Mouse (Mus musculus): ENCODE measurements around the gene Osbpl7.

Osbpl7 gene

DNA sequence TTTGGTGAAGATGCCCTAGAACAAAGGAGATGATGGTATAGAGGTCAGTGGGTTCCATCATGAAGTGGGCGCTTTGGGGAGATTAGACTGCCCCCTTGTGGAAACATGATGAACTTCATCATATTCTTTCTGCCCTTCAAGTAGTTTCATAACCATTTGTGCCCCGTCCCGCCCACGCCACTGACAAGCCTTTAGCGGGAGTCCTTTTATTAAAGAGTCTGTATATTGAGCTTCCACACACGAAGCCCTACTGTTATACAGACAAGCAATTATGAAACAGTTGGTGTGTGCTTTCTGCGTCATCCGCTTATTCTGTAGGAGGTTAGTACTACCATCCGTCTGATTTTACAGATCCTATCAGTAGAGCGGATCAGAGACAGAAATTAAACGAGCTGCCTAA lies 32.5 kb downstream of the Osbpl7 start:
- peak; percentile 18 to 57 for DNase-seq (ENCODE audit: low spot score in 2 of 2)

DNA sequence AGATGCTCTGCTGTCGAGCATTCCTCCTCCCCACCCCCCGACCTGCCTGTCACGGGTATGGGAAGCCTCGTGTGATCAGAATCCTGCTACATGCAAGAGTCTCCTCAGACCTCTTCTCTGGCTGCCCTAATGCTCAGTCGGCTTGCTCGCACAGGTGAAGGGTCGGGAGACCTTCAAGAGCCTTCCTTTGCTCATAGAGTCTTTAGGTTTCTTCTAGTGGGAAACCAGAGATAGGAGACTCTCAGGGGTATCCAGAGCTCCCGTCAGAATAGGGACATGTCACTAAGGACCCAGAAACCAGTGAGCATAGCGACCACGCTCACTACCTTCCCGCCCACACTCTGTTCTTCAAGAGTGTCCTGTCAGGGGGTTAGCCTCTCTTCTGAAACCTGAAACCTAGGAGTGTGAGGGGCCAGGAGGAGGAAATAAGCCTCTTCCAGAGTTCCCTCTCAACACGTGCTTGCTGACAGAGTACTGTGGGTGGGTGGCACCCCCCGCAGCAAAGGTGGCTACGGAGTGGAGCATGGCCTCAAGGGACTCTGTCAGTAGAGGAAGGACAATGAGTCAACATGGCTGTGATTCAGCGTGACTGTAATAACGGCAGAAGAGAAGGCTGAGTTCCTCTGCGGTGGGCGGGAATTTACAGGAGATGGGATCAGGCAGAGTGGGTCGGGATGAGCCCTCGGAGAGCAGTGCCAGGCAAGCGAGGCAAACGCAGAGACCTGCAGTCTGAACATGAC lies 33.1 kb downstream of the Osbpl7 start:
- no peak for DNase-seq (ENCODE audit: low spot score in 2 of 2)

DNA sequence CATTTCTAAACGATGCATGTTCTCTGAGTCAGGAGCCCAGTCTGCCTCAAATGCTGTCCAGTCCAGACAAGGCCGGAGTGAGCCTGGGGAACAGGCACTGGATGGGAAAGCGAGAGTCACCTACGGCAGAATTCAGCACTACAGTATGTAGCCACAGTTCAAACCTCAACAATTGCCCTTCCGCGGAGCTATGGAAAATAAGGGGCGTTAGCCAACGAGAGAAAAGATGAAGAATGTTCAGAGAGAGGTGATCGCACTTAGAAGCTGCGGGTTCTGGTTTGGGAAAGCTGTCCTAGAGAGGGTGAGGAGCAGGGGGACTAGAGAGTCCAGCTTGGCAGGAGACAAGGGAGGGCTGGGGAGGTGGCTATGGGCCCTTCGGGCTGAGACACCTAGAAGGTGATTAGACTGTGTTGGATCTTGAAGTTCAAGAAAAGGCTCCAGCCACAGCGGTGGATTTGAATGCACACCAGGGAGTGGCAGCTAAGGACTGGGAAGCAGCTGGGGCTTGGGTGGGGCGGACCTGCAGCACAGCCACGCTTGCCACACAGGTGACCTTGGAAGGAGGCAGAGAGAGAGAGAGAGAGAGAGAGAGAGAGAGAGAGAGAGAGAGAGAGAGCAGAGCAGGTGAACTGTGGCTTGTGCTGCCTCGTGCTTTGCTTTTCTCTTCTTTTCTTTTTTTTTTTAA lies 34.5 kb downstream of the Osbpl7 start:
- no peak for DNase-seq (ENCODE audit: low spot score in 2 of 2)

DNA sequence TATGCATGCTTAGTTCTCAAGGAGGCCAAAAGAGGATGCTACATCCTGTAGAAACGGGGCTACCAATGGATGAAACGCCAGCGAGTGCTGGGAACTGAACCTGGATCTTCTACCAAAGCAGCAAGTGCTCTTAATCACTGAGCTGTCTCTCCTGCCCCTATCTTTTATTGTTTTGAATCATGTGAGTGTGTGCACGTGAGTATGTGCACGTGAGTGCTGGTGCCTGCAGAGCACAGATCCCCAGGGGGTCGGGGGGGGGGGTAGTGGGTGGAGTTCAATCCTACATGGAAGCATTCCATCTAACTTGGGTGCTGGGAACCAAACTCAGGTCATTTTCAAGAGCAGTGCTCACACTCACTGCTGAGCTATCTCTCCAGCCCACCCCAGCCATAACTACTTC lies 35.9 kb downstream of the Osbpl7 start:
- DNase-seq (ENCODE audit: low spot score in 2 of 2) = no peak

DNA sequence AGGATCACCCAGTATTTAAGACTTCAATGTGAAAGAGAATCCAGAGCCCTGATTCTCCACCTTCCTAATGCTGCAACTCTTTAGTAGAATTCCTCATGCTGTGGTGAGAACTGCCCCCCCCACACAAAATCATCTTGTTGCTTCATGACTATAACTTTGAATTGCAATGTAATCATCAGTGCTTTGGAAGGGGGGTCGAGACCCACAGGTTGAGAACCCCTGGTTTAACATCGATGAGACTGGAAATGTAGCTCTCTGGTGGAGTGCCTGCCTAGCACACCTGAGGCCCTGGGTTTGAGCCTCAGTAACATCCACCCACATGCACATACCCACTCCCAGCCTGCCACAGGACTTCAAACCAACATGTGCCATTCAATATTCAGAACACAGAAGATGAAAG lies 44.2 kb downstream of the Osbpl7 start:
- DNase-seq (ENCODE audit: low spot score in 2 of 2) = no peak

DNA sequence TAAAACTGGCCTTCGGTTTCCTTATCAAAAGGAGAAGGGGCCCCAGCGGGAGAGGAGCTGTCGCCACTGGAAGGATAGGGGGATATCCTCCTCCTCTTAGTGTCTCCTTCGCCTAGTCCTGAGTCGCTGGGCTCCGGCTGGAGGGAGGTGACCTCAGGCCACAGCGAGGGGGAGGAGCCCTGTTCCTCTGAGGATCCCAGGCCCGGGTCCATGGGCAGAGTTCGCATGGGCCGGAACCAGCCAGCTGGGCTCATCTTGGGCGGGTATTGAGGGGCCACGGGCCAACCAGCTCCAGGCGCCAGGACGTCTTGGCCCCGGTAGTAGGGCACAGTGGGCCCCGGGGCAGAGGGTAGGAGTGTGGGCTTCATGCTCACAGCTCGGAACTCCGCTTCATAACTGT lies 48.4 kb downstream of the Osbpl7 start:
- no peak for DNase-seq (ENCODE audit: low spot score in 2 of 2)

DNA sequence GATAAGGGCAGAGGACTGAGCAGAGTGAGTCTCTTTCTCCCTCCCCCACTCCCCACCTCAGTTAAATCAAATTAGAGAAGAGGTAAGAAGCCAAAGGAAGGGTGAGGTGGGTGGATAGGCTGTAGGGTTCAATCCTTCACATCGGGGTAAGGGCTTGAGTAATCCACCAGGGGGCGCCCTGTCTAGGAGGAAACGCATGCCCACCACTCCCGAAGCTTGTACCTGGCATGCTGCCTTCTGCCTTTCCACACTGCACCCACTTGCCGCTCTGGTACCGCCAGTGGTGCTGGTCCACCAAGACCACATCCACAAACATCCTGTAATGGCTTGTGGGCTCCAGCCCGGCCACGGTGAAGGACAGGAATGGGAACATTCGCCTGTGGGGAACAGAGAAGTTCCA lies 51.3 kb downstream of the Osbpl7 start:
- peak; percentile 60 to 76 for DNase-seq (ENCODE audit: low spot score in 2 of 2)

DNA sequence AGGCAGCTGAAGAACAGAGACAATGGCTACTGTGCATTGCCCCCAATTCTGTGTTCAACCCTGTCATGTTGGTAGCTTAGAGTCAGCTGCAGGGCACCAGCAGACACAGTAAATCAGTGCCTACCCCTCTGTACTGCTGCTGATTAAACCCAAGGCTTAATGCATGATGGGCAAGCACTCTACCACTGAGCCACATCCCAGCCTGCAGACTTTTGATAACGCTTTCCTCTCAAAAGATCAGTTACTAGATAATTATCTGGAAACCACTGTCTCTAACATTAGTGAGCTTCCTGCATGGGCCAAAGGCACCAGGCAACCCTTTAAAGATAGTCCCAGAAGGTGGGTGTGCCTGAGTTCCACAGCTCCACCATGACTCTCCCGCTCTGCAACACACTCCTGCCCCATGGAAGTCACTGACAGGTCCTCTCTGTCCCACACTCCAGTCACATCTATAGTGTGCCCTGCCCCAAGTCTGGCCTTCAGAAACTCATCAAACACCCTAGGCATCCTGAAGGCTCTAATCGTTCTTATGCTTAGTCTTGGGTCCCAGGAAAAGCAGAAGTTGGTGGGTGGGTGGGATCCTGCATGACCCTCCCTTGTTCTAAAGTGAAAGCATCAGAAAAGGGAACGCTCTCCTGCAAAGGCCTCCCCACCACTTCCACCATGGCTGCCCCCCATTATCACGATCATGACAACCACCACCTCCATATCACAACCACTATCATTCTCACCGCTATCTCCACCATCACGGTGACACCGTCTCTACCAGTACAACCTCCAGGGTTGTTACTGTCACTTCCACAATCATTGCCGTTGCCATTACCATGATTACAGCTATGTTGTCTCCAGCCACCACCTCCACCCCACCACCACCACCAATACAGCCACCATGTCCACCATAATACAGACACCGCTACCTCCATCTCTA lies 53.0 kb downstream of the Osbpl7 start:
- no peak for DNase-seq (ENCODE audit: low spot score in 2 of 2)

DNA sequence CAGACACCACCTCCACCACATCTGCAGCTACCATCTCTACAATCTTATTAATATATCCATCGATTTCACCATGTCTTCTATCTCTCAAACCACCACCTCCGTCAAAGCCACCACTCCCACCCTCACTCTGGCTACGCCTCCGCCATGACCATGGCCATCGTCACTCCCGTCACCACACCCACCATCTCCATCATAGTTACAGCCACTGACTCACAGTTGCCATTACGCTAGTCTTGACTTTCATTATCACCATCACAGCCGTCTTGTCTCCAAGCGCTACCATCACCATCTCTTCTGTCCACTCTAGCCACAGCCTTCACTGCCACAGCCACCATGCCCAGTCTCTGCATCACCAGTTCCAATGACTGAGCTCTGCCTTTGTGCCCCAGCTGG lies 53.7 kb downstream of the Osbpl7 start:
- DNase-seq (ENCODE audit: low spot score in 2 of 2) = no peak

DNA sequence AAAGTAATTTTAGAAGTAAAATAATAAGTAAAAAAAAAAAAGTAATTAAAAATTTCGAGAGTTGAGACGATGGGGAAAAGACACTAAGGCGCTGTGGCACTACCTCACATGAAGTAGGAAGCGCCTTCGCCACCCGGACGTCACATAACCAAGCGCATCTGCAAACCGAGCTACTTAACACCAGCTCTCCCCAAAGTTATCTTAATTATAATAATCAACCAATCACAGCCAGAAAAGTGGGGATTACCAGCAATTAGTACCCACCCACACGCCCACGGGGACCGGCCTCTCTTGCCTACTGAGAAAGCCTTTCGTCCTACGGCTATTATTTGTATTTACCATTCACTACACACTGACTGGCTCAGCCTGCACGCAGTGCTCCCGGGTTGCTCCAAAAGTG lies 58.5 kb downstream of the Osbpl7 start:
- DNase-seq (ENCODE audit: low spot score in 2 of 2) = no peak

DNA sequence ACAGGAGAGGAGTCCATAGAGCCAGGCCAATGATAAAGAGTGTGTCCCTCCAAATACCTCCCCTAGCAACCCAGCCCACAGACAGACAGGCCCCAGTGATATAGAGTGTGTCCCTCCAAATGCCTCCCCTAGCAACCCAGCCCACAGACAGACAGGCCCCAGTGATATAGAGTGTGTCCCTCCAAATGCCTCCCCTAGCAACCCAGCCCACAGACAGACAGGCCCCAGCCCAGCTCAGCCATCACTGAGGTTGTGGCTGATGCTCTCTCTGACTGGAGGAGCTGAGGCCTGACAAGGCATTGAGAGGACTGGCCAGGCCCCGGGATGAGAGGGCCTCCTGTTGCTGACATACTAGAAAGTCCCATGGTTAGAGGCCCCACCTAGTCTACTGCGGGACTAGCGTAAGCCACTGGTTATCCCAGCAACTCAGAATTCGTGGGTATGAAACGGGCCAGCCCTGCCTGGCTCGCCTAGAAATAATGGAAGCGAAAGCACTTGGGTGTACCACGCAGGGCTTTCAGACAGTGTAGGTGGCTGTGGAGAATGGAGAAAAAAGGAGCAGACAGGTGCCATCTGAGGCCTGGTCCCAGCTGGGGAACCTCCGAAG lies 62.2 kb downstream of the Osbpl7 start:
- no peak for DNase-seq (ENCODE audit: low spot score in 2 of 2)

DNA sequence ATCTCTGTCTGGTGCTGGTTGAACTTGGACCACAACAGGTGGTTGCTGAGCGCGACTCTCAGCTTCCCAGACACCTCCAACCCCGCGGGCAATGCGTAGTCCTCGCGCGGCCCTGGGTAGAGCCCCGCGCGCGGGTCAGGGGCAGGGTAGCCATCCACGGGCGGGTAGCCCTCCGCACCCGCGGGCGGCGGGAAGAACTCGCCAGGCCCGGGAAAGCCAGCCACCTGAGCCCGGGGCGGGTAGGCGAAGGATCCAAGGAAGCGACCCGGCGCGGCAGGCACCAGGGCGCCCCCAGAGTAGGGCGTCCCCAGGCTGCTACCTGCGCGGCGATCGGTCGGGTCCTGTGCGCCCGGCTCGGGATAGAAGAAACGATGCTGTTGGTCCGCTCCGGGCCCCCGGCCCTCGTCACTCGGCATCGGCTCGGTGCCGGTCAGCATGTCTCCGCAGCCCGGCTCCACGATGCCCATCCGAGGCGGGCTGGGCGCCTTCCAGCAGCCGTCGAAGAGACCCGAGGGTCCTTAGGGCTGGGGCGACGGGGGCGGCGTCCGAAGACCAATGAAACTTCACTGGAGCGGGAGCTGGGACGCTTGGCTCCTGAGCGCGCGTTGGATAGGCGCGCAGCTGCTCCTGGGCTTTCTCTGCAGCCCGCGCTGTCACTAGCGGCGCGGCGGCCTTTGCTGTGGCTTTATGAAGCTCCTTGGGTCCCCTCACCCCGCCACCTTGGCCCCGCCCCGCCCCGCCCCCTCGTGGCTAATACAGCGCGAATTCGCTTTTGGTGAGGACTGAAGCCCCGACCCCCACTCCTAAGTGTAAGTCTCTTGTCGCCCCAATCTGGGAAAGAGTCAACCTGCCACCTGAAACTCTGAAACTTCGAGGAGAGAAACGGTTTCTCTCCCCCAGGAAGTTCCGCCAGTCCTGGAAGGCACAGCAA lies 64.5 kb downstream of the Osbpl7 start, which contains the start of gene Tbx21:
TSS of gene Tbx21 (minus strand) at position 661 of the 931 bp plus-strand sequence.
- DNase-seq (ENCODE audit: low spot score in 2 of 2) = no peak

DNA sequence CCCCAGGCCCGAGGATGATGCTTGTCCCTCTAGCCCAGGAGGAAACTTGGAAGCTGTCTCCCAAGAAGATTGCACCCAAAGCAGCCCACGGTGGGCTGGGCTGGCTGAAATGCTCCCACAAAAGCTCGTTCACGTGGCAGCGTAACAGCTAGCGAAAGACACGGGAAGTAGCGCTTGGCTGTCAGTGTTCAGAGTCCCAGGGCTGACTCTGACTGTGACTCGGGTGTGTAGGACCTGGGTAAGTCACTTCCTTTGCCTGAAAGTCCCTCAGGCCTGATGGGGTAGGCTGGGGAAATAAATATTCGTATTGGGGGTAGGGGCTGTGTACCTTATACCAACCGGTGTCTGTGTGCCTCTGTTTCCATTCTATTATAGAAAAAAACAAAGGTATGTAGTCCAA lies 65.4 kb downstream of the Osbpl7 start:
- DNase-seq (ENCODE audit: low spot score in 2 of 2) = no peak
